Mouse (Mus musculus) midbrain, embryonic 11.5 days (tissue): ENCODE data around the gene Ccdc36. TPM values are rescaled to one million over a fixed set of nuclear protein-coding genes. Genes with fewer than 3 reads are reported as not detected.
A peak's percentile ranks its signal among the peaks of the same experiment; 100 is the strongest.

Source experiments
- ATAC-seq: fragments of 200-750 bp; cut with Nextera tagmentation; 2 replicates; pipeline ENCODE4 v1.8.0; 2017; ENCODE audit warnings: moderate TSS enrichment, moderate library complexity; ENCODE audit not compliant: low FRiP score
- DNase-seq: peaks from one replicate; pipeline ENCODE4 v3.0.0; 2015; ENCODE audit warnings: low spot score; ENCODE audit errors: missing footprints
- H3K27ac ChIP-seq: fragments of 300-500 bp; sonication (generic); 2 replicates; pipeline ENCODE4 v1.5.1; 2014; ENCODE audit warnings: low read depth, low read length
- H3K27me3 ChIP-seq: fragments of 300-500 bp; sonication (generic); 2 replicates; pipeline ENCODE4 v1.6.1; 2014; ENCODE audit warnings: mild to moderate bottlenecking, low read length, moderate library complexity, mixed read lengths; ENCODE audit not compliant: control insufficient read depth, insufficient read depth
- H3K36me3 ChIP-seq: fragments of 300-500 bp; sonication (generic); 2 replicates; pipeline ENCODE4 v1.6.1; 2014; ENCODE audit warnings: mild to moderate bottlenecking, low read length, moderate library complexity, mixed read lengths; ENCODE audit not compliant: control insufficient read depth, insufficient read depth
- H3K4me1 ChIP-seq: fragments of 300-500 bp; sonication (generic); 2 replicates; pipeline ENCODE4 v1.6.1; 2014; ENCODE audit warnings: low read length; ENCODE audit not compliant: control insufficient read depth, insufficient read depth
- H3K4me2 ChIP-seq: fragments of 300-500 bp; sonication (generic); 2 replicates; pipeline ENCODE4 v1.6.1; 2014; ENCODE audit warnings: mild to moderate bottlenecking, moderate library complexity
- H3K4me3 ChIP-seq: fragments of 300-500 bp; sonication (generic); 2 replicates; pipeline ENCODE4 v1.5.1; 2014; ENCODE audit warnings: low read depth, low read length
- H3K9ac ChIP-seq: fragments of 300-500 bp; sonication (generic); 2 replicates; pipeline ENCODE4 v1.6.1; 2014; ENCODE audit warnings: low read length
- H3K9me3 ChIP-seq: fragments of 300-500 bp; sonication (generic); 2 replicates; pipeline ENCODE4 v1.6.1; 2016; ENCODE audit warnings: low read length; ENCODE audit not compliant: control insufficient read depth
- WGBS: fragments of 180-500 bp; shearing (Covaris S2); extraction: QIAGEN DNeasy Blood & Tissue Kit; methylation state at CpG from one replicate; pipeline ENCODE4 v1.1.7; 2014; 5-methylcytosine and 5-hydroxymethylcytosine counted together
- polyA plus RNA-seq: library from polyadenylated mRNA; unstranded; fragments of >200 nt; fragmentation: Nextera tagmentation; extraction: Ambion mirVana; gene quantifications from 2 replicates; pipeline ENCODE4 v1.2.1, GENCODE M21; 2014

The Ccdc36 gene
- polyA plus RNA-seq, 1 experiment from 2014 or later: 0.89 TPM

DNA sequence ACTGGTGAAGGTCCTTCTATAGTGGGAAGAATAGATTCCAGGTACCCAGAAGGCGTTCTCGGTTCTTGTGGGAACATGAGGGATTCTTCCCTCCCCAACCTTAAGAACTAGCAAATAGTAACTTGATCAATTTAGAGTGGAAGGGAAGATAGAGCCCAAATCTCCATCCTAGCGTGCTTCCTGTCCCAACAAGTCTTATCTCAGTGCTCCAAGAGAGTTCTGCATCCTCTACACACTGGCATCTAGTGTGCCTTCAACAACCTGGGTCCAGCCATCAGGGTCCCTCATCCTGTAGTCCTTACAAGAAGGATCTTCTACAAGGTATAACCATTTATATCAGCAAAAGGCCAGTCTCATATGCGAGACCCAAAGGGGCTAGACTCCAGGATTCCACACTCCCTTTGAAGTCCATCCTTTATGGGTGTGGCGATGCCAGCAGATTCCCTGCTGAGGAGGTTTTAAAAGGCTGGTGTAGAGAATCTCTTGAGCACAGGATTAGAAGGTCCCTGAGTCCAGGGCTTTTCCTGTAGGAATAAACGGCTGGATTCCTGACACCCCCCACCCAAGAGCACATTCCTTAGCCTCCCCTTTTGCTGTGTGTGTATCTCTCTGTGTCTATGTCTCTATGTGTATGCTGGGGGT lies 23.4 kb upstream of the Ccdc36 start:
- H3K27me3 ChIP-seq: no peaks in the 10 kb centered on the region
- H3K36me3 ChIP-seq: no peaks in the 10 kb centered on the region
- H3K27ac ChIP-seq: no peak overlapping the region
- DNase-seq: peak; percentile 84
- peak overlapping the region; percentile 57 for H3K4me3 ChIP-seq
- no peak for ATAC-seq
- peaks cover 37% of the 10 kb centered on the region for H3K4me1 ChIP-seq
- 47% methylated on average over 6 of the region's 6 CpGs for WGBS
- peak overlapping the region; percentile 94 for H3K4me2 ChIP-seq
- H3K9ac ChIP-seq: peak overlapping the region; percentile 75
- H3K9me3 ChIP-seq: no peaks in the 10 kb centered on the region

- Histone ChIP-seq H3K36me3 (no peaks in the 10 kb centered on the region), H3K9ac (peak overlapping the region; percentile 10; the same call in 1 of the 2 replicates), H3K9me3 (no peaks in the 10 kb centered on the region), H3K4me3 (peak overlapping the region; percentile 57; the same call in 1 of the 2 replicates), H3K4me2 (peak overlapping the region; percentile 94), H3K27ac (peak overlapping the region; percentile 90), H3K4me1 (peaks cover 37% of the 10 kb centered on the region), H3K27me3 (no peaks in the 10 kb centered on the region)
- ATAC-seq: no peak
- DNase-seq: no peak
- WGBS: 87% methylated on average over 6 of the region's 6 CpGs
These were observed 22.8 kb upstream of the Ccdc36 start for GRCm38 (mm10) chr9:108451170-108451493.

DNA sequence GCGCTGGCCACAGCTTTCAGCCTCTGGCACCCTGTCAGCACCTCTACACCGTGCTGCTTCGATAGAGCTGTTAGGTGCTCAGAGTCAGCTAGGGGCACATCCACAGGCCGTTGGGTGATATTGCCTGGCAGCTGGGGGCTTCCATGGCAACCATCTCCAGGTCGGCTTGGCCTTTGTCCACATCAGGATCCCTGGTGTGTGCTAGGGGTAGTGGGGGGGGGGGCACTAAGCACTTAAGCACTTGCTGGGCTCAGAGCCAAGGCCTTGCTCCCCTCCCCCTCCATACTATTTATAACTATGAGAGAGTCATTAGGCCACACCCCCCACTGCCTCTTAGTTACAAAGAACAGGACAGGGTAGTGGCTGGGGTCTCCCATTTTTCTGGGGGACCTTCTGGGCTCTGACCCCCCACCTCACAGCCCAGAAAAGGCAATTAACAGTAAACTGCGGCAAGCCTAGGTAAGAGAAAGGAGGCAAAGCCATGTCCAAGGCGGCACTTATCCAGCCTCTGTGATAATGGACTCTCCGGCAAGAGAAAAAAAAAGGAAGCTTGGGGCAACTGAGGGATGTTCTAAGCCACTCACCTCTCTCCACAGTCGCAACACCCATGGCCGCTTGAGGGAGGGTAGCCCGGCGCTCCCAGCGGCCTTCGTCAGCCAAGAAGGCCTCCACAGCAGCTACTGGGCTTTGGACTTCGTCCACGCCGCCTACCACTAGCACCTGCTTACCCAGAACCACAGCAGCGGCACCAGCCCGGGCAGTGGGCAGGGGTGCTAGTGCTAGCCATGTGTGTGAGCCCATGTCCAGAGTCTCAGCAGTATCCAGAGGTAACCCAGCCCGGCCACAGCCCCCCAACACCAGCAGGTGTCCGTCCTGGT lies 22.2 kb upstream of the Ccdc36 start:
- no peaks in the 10 kb centered on the region for H3K27me3 ChIP-seq
- H3K4me2 ChIP-seq: peak overlapping the region; percentile 94
- peak overlapping the region; percentile 12; the same call in 1 of the 2 replicates for H3K4me3 ChIP-seq
- peak overlapping the region; percentile 11; the same call in 1 of the 2 replicates for H3K9ac ChIP-seq
- H3K4me1 ChIP-seq: peaks cover 37% of the 10 kb centered on the region
- H3K36me3 ChIP-seq: no peaks in the 10 kb centered on the region
- no peaks in the 10 kb centered on the region for H3K9me3 ChIP-seq
- 57% methylated on average over 21 of the region's 21 CpGs for WGBS
- peak overlapping the region; percentile 90 for H3K27ac ChIP-seq
- peak; percentile 92 for DNase-seq
- ATAC-seq: peak; percentile 78

GRCm38 (mm10) chr9:108449860-108450259 lies 21.6 kb upstream of the Ccdc36 start:
- peak; percentile 99 for DNase-seq
- ATAC-seq: peak; percentile 80
- no peaks in the 10 kb centered on the region for H3K27me3 ChIP-seq
- peak overlapping the region; percentile 12; the same call in 1 of the 2 replicates for H3K4me3 ChIP-seq
- peaks cover 37% of the 10 kb centered on the region for H3K4me1 ChIP-seq
- 18% methylated on average over 4 of the region's 4 CpGs for WGBS
- H3K36me3 ChIP-seq: no peaks in the 10 kb centered on the region
- peak overlapping the region; percentile 90 for H3K27ac ChIP-seq
- H3K9me3 ChIP-seq: no peaks in the 10 kb centered on the region
- H3K4me2 ChIP-seq: peak overlapping the region; percentile 94
- peak overlapping the region; percentile 11; the same call in 1 of the 2 replicates for H3K9ac ChIP-seq

DNA sequence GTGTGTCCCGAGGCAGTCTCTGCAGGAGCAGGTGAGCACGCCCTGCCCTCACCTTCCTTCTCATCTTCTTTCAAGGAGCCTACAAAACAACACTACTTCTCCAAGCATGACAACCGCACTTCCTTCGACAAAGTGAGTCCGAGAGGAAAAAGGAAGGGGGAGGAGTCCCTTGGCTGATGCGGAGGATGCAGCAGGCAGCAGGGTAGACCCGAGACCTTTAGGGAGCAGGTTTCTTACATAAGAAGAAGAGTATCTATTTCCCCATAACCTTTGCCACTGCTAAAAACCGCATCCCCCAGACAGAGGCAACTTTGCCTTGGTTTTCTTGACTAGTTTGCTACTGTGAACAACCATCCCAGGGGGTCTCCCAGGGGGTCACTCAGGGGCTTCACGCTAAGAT lies 16.8 kb upstream of the Ccdc36 start:
- Histone ChIP-seq H3K27ac (no peak overlapping the region), H3K4me2 (no peak overlapping the region), H3K9ac (no peak overlapping the region), H3K4me1 (peaks cover 17% of the 10 kb centered on the region), H3K9me3 (no peaks in the 10 kb centered on the region), H3K36me3 (no peaks in the 10 kb centered on the region), H3K4me3 (no peak overlapping the region), H3K27me3 (no peaks in the 10 kb centered on the region)
- WGBS: 73% methylated on average over 9 of the region's 9 CpGs
- DNase-seq (peak; percentile 49), ATAC-seq (no peak)

DNA sequence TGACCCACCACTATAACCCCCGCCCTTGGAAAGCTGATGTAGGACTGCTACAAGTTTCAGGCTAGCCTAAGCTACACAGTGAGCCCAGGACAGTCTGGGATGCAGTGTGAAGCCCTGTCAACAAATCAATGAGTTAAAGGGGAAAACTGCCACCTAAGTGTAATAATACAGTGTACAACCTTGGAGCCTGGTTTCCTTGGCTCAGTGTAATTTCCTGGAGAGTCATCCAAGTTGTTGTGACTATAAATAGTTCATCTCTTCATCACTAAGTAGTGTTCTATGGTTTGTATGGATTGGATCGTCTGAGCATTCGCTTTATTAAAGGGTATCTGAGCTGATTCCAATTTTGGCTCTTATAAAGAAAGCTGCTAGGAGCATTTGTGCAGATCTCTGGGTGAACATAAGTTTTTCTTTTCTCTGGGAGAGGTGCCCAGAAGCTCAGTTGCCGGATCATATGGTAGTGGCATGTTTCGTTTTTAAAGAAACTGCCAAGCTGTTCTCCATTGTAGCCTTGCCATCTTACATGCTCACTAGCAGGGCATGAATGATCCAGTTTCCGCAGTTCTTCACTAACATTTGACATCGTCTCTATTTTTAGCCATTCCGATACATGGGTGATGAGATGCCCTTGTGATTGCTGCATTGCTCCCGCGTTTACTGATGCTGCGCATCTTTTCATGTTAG lies 13.1 kb upstream of the Ccdc36 start:
- Histone ChIP-seq H3K27ac (no peak overlapping the region), H3K9ac (no peak overlapping the region), H3K4me2 (no peak overlapping the region), H3K4me3 (no peak overlapping the region), H3K27me3 (no peaks in the 10 kb centered on the region), H3K9me3 (no peaks in the 10 kb centered on the region), H3K36me3 (no peaks in the 10 kb centered on the region), H3K4me1 (peaks cover under 1% of the 10 kb centered on the region; the same call in 1 of the 2 replicates)
- ATAC-seq: no peak
- peak; percentile 49 for DNase-seq
- 93% methylated on average over 11 of the region's 11 CpGs for WGBS

- no peak overlapping the region for H3K4me2 ChIP-seq
- no peak overlapping the region for H3K9ac ChIP-seq
- 83% methylated on average over 5 of the region's 5 CpGs for WGBS
- no peak overlapping the region for H3K4me3 ChIP-seq
- DNase-seq (no peak), ATAC-seq (no peak)
- H3K27me3 ChIP-seq: no peaks in the 10 kb centered on the region
- no peaks in the 10 kb centered on the region; the same call in 1 of the 2 replicates for H3K9me3 ChIP-seq
- H3K4me1 ChIP-seq: peaks cover 4% of the 10 kb centered on the region; the same call in 1 of the 2 replicates
- no peaks in the 10 kb centered on the region for H3K36me3 ChIP-seq
- no peak overlapping the region for H3K27ac ChIP-seq
These were observed 12.2 kb upstream of the Ccdc36 start for GRCm38 (mm10) chr9:108440485-108440884.

DNA sequence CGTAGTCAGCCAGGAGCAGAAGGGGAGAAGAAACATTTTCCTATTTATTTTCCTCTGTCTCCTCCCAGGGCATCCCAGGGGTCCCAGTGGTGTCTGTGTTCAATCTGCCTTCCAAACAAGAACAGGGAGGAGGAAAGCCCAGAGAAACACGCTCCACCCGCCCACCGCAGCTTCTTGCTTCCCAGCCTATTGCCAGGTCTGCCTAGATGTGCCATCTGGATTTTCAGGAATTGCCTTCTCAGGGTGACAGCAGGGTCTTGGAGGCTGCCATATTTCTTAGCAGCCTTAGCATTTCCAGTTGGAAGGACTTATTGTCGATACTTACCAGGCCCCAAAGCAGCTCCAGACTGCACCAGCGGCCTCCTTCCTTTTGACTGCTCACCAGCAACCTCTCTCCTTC lies 10.9 kb upstream of the Ccdc36 start:
- Histone ChIP-seq H3K9me3 (no peaks in the 10 kb centered on the region; the same call in 1 of the 2 replicates), H3K9ac (no peak overlapping the region), H3K4me1 (peaks cover 4% of the 10 kb centered on the region; the same call in 1 of the 2 replicates), H3K27ac (no peak overlapping the region), H3K4me2 (no peak overlapping the region), H3K36me3 (no peaks in the 10 kb centered on the region), H3K4me3 (no peak overlapping the region), H3K27me3 (no peaks in the 10 kb centered on the region)
- DNase-seq: no peak
- ATAC-seq: no peak
- WGBS: 85% methylated on average over 6 of the region's 6 CpGs
